Mouse (Mus musculus) cortical plate, adult 2 months (tissue): ENCODE data around the gene Nmnat3.

Experiments
- CTCF ChIP-seq: fragments of 200-500 bp; IDR thresholded peaks from 2 replicates; pipeline ENCODE4 v1.5.1; 2011; ENCODE audit warnings: mild to moderate bottlenecking, control low read depth, low read length; ENCODE audit not compliant: insufficient read depth; ENCODE audit errors: extremely low read depth
- POLR2A ChIP-seq: fragments of 200-500 bp; IDR thresholded peaks from 2 replicates; pipeline ENCODE4 v1.6.1; 2011; ENCODE audit warnings: mild to moderate bottlenecking, low read length, control low read depth; ENCODE audit not compliant: insufficient read depth; ENCODE audit errors: extremely low read depth

DNA sequence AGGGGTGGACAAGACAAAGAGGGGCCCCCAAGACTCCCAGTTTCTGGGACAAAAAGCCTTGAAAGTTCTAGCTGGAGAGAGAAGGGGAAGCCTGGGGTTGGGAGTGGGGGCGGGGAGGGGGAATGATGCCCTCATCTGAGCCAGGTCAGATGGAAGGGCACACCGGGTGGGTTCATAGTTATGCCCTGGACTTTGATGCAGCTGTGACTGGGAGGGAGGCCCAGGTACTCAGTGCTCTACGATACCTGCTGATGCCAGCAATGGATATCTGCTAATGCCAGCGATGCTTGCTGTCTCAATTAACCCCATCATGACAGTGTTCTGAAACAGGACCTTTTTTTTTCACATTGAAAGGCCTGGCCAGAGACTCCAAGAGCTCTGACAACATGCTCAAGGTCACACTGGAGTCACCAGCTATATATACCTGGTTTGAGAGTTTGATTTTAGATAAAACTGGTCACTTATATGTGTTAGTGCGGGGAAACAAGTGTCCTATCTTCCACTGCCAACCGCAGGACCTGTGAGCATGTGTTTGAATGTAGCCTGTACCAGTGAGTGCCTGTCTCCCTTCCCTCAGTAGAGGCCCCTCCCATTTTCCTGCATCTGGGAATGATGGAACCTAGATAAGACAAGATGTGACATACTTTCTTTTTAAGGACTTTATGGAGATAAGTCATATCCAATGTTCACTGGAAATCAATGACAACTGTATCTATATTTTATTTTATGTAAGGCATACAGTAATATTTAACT, 25.6 kb downstream of the Nmnat3 start:
- TF ChIP-seq POLR2A (no peak), CTCF (no peak)
